Mouse (Mus musculus) lung, postnatal 0 days (tissue): ENCODE results near the gene Pdxp.

Experiments used
- CTCF ChIP-seq: IDR thresholded peaks from 2 replicates; pipeline ENCODE4 v1.5.1; 2016; ENCODE audit warnings: antibody characterized with exemption, mild to moderate bottlenecking
- EP300 ChIP-seq: IDR thresholded peaks from 2 replicates; pipeline ENCODE4 v1.6.1; 2016; ENCODE audit warnings: antibody characterized with exemption, mild to moderate bottlenecking, control low read depth

DNA sequence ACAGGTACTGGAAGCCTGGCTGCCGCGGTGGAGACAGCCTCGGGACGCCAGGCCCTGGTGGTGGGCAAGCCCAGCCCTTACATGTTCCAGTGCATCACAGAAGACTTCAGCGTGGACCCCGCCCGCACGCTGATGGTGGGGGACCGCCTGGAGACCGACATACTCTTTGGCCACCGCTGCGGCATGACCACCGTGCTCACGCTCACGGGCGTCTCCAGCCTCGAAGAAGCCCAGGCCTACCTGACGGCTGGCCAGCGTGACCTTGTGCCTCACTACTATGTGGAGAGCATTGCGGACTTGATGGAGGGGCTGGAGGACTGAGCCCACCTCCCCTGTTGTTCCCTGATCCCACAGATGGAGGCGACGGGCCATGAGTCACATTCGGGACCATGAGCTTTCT, 4.4 kb downstream of the Pdxp start:
- TF ChIP-seq CTCF = no peak
- TF ChIP-seq EP300 = no peak
